Mouse (Mus musculus) C2C12 (cell line): ENCODE measurements around the gene Cldn7. TPM values are rescaled to one million over a fixed set of nuclear protein-coding genes. Genes with fewer than 3 reads are reported as not detected.

Experiments used
- H3K27me3 ChIP-seq: one replicate; pipeline ENCODE4 v1.6.1; 2011; ENCODE audit not compliant: control insufficient read depth, insufficient read depth, insufficient read length
- H3K36me3 ChIP-seq: one replicate; pipeline ENCODE4 v1.6.1; 2011; ENCODE audit not compliant: control insufficient read depth, insufficient read depth
- H3K4me3 ChIP-seq: one replicate; pipeline ENCODE4 v1.5.1; 2011; ENCODE audit warnings: mild to moderate bottlenecking, control low read depth; ENCODE audit not compliant: poor library complexity, insufficient read depth, severe bottlenecking
- H3K79me2 ChIP-seq: one replicate; pipeline ENCODE4 v1.6.1; 2011; ENCODE audit not compliant: control insufficient read depth, insufficient read depth
- H3K79me3 ChIP-seq: one replicate; pipeline ENCODE4 v1.6.1; 2011; ENCODE audit warnings: low read depth, control low read depth
- H3ac ChIP-seq: one replicate; pipeline ENCODE3; 2011; ENCODE audit warnings: low read depth; ENCODE audit not compliant: control insufficient read depth, insufficient read length
- CEBPB ChIP-seq: IDR thresholded peaks from one replicate; pipeline ENCODE4 v1.6.1; 2011; ENCODE audit warnings: low read depth, mild to moderate bottlenecking, control low read depth, moderate library complexity
- CTCF ChIP-seq: IDR thresholded peaks from one replicate; pipeline ENCODE4 v1.5.1; 2011; ENCODE audit not compliant: control insufficient read depth, insufficient read depth, insufficient read length
- FOSL1 ChIP-seq: IDR thresholded peaks from one replicate; pipeline ENCODE4 v1.8.0; 2011; ENCODE audit warnings: mild to moderate bottlenecking, low read length; ENCODE audit not compliant: poor library complexity, insufficient read depth, severe bottlenecking
- MAX ChIP-seq: IDR thresholded peaks from one replicate; pipeline ENCODE4 v1.6.1; 2011; ENCODE audit warnings: mild to moderate bottlenecking, control low read depth
- MYOD1 ChIP-seq: IDR thresholded peaks from one replicate; pipeline ENCODE4 v1.6.1; 2011; ENCODE audit warnings: low read depth; ENCODE audit not compliant: control insufficient read depth, insufficient read length
- MYOG ChIP-seq: IDR thresholded peaks from one replicate; pipeline ENCODE4 v1.6.1; 2011; ENCODE audit not compliant: control insufficient read depth, insufficient read length; ENCODE audit errors: extremely low read depth
- USF1 ChIP-seq: IDR thresholded peaks from one replicate; pipeline ENCODE4 v1.6.1; 2011; ENCODE audit warnings: low read depth, mild to moderate bottlenecking, control low read depth, moderate library complexity
- polyA plus RNA-seq: library from polyadenylated mRNA; unstranded; fragments of >200 nt; fragmentation: generic; extraction: Trizol; gene quantifications from one replicate; pipeline ENCODE4 v1.2.1, GENCODE M21; 2012; ENCODE audit warnings: missing spikeins

The Cldn7 gene
- polyA plus RNA-seq, 1 experiment: 0.06 TPM

DNA sequence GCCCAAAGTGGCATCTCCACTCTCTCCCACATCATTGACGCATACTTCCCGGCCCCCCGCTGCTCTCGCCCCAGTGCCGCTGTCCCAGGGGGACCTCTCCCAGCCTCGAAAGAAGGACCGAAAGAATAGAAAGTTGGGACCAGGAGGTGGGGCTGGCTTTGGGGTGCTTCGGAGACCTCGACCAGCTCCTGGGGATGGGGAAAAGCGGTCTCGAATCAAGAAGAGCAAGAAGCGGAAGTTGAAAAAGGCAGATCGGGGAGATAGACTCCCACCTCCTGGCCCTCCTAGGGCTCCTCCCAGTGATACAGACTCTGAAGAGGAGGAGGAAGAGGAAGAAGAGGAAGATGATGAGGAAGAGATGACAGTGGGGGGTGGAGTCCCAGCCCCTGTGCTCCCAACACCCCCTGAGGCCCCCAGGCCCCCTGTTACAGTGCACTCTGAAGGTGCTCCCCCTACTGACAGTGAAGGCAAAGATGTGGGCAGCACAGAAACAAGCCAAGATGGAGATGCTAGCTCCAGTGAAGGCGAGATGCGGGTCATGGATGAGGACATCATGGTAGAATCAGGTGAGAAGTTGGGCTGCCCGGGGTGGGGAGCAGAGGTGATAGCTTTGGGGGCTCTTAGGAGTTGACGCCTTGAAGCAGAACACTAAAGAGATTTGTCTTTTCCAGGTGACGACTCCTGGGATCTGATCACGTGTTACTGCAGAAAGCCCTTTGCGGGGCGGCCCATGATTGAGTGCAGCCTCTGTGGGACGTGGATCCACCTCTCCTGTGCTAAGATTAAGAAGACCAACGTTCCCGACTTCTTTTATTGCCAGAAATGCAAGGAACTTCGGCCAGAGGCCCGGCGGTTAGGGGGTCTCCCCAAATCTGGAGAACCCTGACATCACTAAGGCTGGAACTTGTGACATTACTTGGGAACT, 34.2 kb downstream of the Cldn7 start:
- peaks cover 55% of the 10 kb centered on the region for H3K79me3 ChIP-seq
- peaks cover 73% of the 10 kb centered on the region for H3K79me2 ChIP-seq
- H3K36me3 ChIP-seq: peaks cover 40% of the 10 kb centered on the region
- H3K4me3 ChIP-seq: no peak overlapping the region
- H3K27me3 ChIP-seq: no peaks in the 10 kb centered on the region
- no peak for TF ChIP-seq MAX
- TF ChIP-seq FOSL1: no peak
- TF ChIP-seq USF1: no peak
- no peak for TF ChIP-seq MYOG
- no peak for TF ChIP-seq MYOD1
- TF ChIP-seq CTCF: no peak
- no peak for TF ChIP-seq CEBPB
- no peak overlapping the region for H3ac ChIP-seq

DNA sequence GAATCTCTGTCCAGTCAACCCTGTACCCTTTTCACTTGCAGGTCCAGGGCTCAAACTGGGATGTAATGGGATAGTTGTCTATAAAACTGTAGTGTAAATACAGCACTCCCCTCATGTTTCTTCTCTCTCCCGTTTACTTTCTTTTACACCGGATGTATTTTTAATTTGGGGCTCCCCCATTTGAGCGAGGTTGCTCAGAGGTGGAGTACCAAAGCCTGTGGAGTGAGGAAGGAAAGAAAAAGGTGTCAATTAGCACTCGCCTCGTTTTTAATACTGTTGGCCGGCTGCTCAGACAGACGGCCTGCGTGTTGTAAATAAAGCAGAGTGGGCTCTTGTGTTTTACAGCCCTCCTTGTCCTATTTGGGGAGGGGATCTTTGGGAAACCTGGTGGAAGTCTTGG, 35.1 kb downstream of the Cldn7 start:
- Histone ChIP-seq H3K36me3 (peaks cover 32% of the 10 kb centered on the region), H3K27me3 (no peaks in the 10 kb centered on the region), H3ac (no peak overlapping the region), H3K79me3 (peaks cover 61% of the 10 kb centered on the region), H3K79me2 (peaks cover 80% of the 10 kb centered on the region), H3K4me3 (no peak overlapping the region)
- no peak for TF ChIP-seq CEBPB
- no peak for TF ChIP-seq FOSL1
- TF ChIP-seq MYOD1: no peak
- TF ChIP-seq MAX: no peak

DNA sequence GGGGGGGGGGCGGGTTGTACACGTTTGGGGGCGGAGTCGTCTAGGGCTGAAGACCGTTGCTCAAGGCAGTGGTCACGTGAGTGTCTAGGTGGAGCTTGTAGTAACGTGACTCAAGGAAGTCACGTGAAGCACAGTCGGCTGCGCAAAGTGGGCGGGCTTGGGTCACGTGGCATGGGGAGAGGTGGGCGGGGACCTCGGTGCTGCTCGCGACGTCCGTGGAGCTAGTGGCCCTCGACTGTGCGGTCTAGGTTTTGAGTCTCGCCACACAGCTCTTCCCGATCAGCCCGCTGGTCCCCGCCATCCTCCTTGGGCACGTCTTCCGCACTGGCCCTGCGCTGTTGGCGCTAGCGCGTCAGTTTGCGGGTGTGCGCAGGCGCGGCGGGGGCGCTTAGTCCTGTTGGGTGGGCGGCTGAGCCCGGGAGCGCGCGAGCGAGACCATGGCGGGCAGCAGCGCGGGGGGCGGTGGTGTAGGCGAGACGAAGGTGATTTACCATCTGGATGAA, 35.9 kb downstream of the Cldn7 start, which contains the start of gene Dvl2:
TSS of gene Dvl2 (plus strand) at position 200 of the 503 bp plus-strand sequence.
- Histone ChIP-seq H3K79me2 (peaks cover 88% of the 10 kb centered on the region), H3ac (peak within 1 kb of the TSS; percentile 78), H3K27me3 (no peaks in the 10 kb centered on the region), H3K79me3 (peaks cover 62% of the 10 kb centered on the region), H3K4me3 (peak within 1 kb of the TSS; percentile 86), H3K36me3 (peaks cover 33% of the 10 kb centered on the region)
- TF ChIP-seq MYOD1: no peak
- no peak for TF ChIP-seq FOSL1
- TF ChIP-seq MYOG: no peak
- peak; percentile 99 for TF ChIP-seq USF1
- TF ChIP-seq CTCF: no peak
- TF ChIP-seq CEBPB: peak; percentile 64
- TF ChIP-seq MAX: peak; percentile 89

DNA sequence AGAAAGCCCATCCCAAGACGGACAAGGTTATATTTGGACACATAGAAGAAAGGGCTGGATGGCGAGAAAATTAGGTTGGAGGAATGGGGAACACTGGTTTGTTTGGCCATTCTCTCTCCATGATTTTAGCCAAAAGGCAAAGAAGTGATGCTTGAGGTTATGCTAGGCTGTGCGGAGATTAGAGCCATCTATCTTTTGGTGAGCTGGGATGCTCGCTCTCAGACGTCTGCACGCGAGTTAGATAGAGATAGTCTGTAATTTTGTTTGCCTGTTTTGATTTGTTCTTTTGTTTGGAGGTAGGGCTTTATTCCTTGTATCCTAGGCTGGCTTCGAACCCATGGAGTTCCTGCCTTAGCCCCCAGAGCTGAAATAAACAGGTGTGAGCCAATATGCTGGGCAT, 36.6 kb downstream of the Cldn7 start:
- Histone ChIP-seq H3K36me3 (peaks cover 38% of the 10 kb centered on the region), H3K79me3 (peaks cover 58% of the 10 kb centered on the region), H3K79me2 (peaks cover 81% of the 10 kb centered on the region), H3K4me3 (peak overlapping the region; percentile 86), H3K27me3 (no peaks in the 10 kb centered on the region), H3ac (peak overlapping the region; percentile 78)
- no peak for TF ChIP-seq MYOG
- TF ChIP-seq CEBPB: no peak
- no peak for TF ChIP-seq FOSL1
- TF ChIP-seq MYOD1: no peak
- TF ChIP-seq CTCF: no peak
- no peak for TF ChIP-seq USF1
- no peak for TF ChIP-seq MAX

DNA sequence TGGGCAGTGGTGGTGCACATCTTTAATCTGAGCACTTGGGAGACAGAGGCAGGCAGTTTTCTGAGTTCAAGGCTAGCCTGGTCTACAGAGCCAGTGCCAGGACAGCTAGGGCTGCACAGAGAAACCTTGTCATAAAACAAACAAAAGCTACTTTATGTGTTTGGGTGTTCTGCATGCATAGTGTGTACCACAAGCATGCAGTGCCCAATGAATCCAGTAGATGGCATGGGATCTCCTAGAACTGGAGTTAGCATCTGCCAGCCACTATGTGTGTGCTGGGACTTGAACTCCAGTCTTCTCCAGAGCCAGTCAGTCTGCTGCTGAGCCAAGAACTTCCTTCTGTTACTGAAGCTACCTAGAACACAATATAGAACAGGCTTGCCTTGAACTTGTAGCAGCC, 37.3 kb downstream of the Cldn7 start:
- peak; percentile 6 for TF ChIP-seq CTCF
- TF ChIP-seq MYOG: no peak
- TF ChIP-seq CEBPB: no peak
- TF ChIP-seq USF1: no peak
- no peak for TF ChIP-seq MYOD1
- peak; percentile 41 for TF ChIP-seq MAX
- no peak for TF ChIP-seq FOSL1
- Histone ChIP-seq H3K4me3 (peak overlapping the region; percentile 86), H3K27me3 (no peaks in the 10 kb centered on the region), H3K79me3 (peaks cover 55% of the 10 kb centered on the region), H3ac (no peak overlapping the region), H3K36me3 (peaks cover 44% of the 10 kb centered on the region), H3K79me2 (peaks cover 74% of the 10 kb centered on the region)

DNA sequence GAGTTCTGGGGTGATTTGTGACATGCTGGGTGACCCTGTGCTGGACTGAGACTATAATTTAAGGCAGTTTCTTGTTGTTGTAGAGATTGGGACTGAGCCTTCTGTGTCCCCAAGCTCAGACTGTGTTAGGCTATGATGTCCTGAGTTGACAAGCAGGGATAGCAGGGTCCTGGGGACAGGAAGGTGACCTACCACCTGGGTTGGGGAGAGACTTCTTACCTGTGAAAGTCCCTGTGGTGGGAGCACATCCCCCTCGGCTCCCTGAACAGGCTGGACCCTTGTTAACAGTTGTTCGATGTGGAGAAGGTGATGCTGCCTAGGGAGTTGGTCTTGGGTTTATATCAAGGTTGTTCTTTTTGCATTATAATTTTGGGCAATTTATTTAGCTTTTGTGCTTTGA, 37.9 kb downstream of the Cldn7 start:
- Histone ChIP-seq H3K27me3 (no peaks in the 10 kb centered on the region), H3ac (no peak overlapping the region), H3K4me3 (no peak overlapping the region), H3K79me3 (peaks cover 53% of the 10 kb centered on the region), H3K36me3 (peaks cover 49% of the 10 kb centered on the region), H3K79me2 (peaks cover 69% of the 10 kb centered on the region)
- TF ChIP-seq MYOG (no peak), MYOD1 (no peak), CEBPB (no peak), USF1 (no peak), MAX (no peak), CTCF (no peak), FOSL1 (no peak)
